Mouse (Mus musculus) lung, adult 18-20 months (tissue): ENCODE measurements around the gene Skint2.

Source experiments
- DNase-seq, 2 experiments: peaks; one replicate each; pipeline ENCODE4 v3.0.0; 2022; ENCODE audit warnings: mixed read lengths in 2 of 2

Skint2 gene

DNA sequence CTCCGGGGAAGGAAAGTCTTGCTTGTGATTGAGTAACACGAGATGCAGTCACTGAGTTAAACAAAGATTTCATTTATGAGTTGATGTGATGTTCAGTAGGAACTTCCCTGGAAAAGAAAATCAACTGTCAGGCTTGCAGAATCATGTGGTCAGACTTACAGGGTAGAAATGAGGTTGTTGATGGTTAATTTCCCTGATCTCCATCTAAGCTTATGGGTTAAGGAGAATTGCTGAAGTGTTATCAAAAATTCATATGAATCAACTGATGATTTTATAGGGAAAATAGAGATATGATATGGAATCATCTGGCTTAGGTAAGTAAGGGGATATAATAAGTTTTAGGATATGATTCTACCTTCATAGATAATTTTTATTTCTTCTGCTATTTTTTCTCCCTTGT is at the start of gene Skint2:
Gene Skint2, plus strand, starts transcription at position 301 of the 400 bp plus-strand sequence.
- no peak for DNase-seq
